Comparison of ENCODE assay signal across 16 mouse cellular contexts in genomic region chr6:28813057-28813456, GRCm38 (mm10). TPM values are rescaled to one million over a fixed set of nuclear protein-coding genes. Genes with fewer than 3 reads are reported as not detected.
DNase-seq lines count a peak whose midpoint lies in the region; ATAC-seq and TF ChIP-seq lines count a peak whose summit lies in the region.
"Had no signal": no experiment of that assay in that cellular context is flagged by ENCODE, and none has a peak within 500 bp of the region (broad histone marks: within the 10 kb centered on the region; RNA-seq: fewer than 3 reads in every experiment).

No protein-coding gene starts in this region.

- WGBS in olfactory bulb, adult 2 months: 36% methylated on average over 9 of the region's 9 CpGs

- H3K4me3 ChIP-seq in left cerebral cortex, adult 2 months: no peak overlapping the region
- no peak overlapping the region for H3K4me3 ChIP-seq in olfactory bulb, adult 2 months (ENCODE audit: insufficient read depth, low read depth, low read length)
- H3K4me3 ChIP-seq: embryonic facial prominence, embryonic 12.5 days; heart, embryonic 13.5 days; hindbrain, embryonic 15.5 days had no signal

- ATAC-seq in frontal cortex, adult (ENCODE audit: low TSS enrichment): peak; percentile 33
- ATAC-seq: forebrain, postnatal 0 days had no signal

- TF ChIP-seq POLR2A in olfactory bulb, adult 2 months (IDR thresholded peaks at IDR 0.05; ENCODE audit: insufficient read depth, low read depth, low read length): no peak

- TF ChIP-seq CTCF in left cerebral cortex, adult 2 months (IDR thresholded peaks at IDR 0.05): no peak
- TF ChIP-seq CTCF in olfactory bulb, adult 2 months (IDR thresholded peaks at IDR 0.05; ENCODE audit: insufficient read depth, low read depth, low read length): no peak

- H3K27ac ChIP-seq in left cerebral cortex, adult 2 months: peak overlapping the region; percentile 76
- H3K27ac ChIP-seq in olfactory bulb, adult 2 months (ENCODE audit: insufficient read depth, low read depth, low read length): peak overlapping the region; percentile 80
- H3K27ac ChIP-seq: embryonic facial prominence, embryonic 12.5 days; heart, embryonic 13.5 days; hindbrain, embryonic 15.5 days had no signal

- no peak for DNase-seq in frontal cortex, postnatal 25 days (ENCODE audit: low spot score in 2 of 2)
- no peak for DNase-seq in left cerebral cortex, adult 2 months (ENCODE audit: extremely low spot score in 1 of 2, low spot score in 2 of 2)
- DNase-seq in left cerebral cortex, postnatal 10 days (ENCODE audit: extremely low spot score in 1 of 2, low spot score in 2 of 2): no peak
- DNase-seq in brain, adult 2 months (ENCODE audit: low read depth, low spot score): peak; percentile 83
- no peak for DNase-seq in thymus, postnatal 10 days (ENCODE audit: low spot score in 2 of 2)
- DNase-seq: adrenal gland, postnatal 14 days; cerebellum, postnatal 10 days; forebrain, postnatal 0 days; gastrocnemius, postnatal 36 days; heart, adult 11 months; heart, postnatal 36 days had no signal

- intact Hi-C loops in left cerebral cortex, adult 2 months (cut with DNase I): no loop called here
- intact Hi-C loops in left cerebral cortex, postnatal 10 days (cut with DNase I): loop anchor here (5.0 kb wide), 1 partner anchor 61 kb away; no protein-coding TSS in a partner anchor

- peaks cover 44% of the 10 kb centered on the region for H3K4me1 ChIP-seq in olfactory bulb, adult 2 months (ENCODE audit: control insufficient read depth, insufficient read depth, low read length)
- H3K4me1 ChIP-seq: embryonic facial prominence, embryonic 12.5 days had no signal

RNA-seq across cellular contexts. Expression of gene Lrrc4, which starts 18.5 kb away (rescaled TPM):
- total RNA-seq in left cerebral cortex, adult 2 months (2021): 100 to 1,000 TPM; 105 to 111 TPM
- total RNA-seq in left cerebral cortex, postnatal 10 days (2021): 10 to 100 TPM; 73.3 to 73.8 TPM
- not detected in 2 replicates for polyA plus RNA-seq in olfactory bulb, adult 2 months (2012; ENCODE audit: insufficient read depth, insufficient read length, low replicate concordance, missing spikeins)
